Mouse (Mus musculus) neural tube, postnatal 0 days (tissue): Measurements from ENCODE around the gene Parn. TPM values are rescaled to one million over a fixed set of nuclear protein-coding genes. Genes with fewer than 3 reads are reported as not detected.

Experiments used
- polyA plus RNA-seq: library from polyadenylated mRNA; unstranded; fragments of >200 nt; fragmentation: Nextera tagmentation; extraction: Ambion mirVana; gene quantifications from 2 replicates; pipeline ENCODE4 v1.2.1, GENCODE M21; 2015

Gene Parn
- 26.3 and 26.8 TPM in 2 replicates for polyA plus RNA-seq

GRCm38 (mm10) chr16:13667878-13668343 lies at the start of gene Parn:
Parn (minus strand) TSS chr16:13668170.

GRCm38 (mm10) chr16:13671685-13672385 lies 3.9 kb upstream of the Parn start, which contains the start of the genes Bfar and 3110001I22Rik:
Bfar (plus strand) TSS chr16:13671858.
3110001I22Rik (plus strand) TSS chr16:13671929.

Other genes starting within 250 kb of the Parn start
- gene Bfar, start 3.7 kb upstream of the Parn start, polyA plus RNA-seq: 41.1 and 44.0 TPM in 2 replicates
- 4.4 and 4.9 TPM in 2 replicates for gene 3110001I22Rik, start 3.8 kb upstream of the Parn start, polyA plus RNA-seq
- gene Pla2g10, start 62.8 kb upstream of the Parn start, polyA plus RNA-seq: 0.27 and 0.55 TPM in 2 replicates
- 64.0 and 64.6 TPM in 2 replicates for gene Rrn3, start 112.5 kb upstream of the Parn start, polyA plus RNA-seq
- 217 and 248 TPM in 2 replicates for gene Ntan1, start 150.7 kb upstream of the Parn start, polyA plus RNA-seq
- 55.7 and 59.9 TPM in 2 replicates for gene Pdxdc1, start 235.0 kb upstream of the Parn start, polyA plus RNA-seq
- gene Mpv17l, start 235.0 kb upstream of the Parn start, polyA plus RNA-seq: 58.8 and 61.6 TPM in 2 replicates